Mouse (Mus musculus): ENCODE data around the gene Celsr1. TPM values are rescaled to one million over a fixed set of nuclear protein-coding genes. Genes with fewer than 3 reads are reported as not detected.

The Celsr1 gene
- total and polyA plus RNA-seq, 2 experiments from 2014 or later: 0.99 to 16.4 TPM

DNA sequence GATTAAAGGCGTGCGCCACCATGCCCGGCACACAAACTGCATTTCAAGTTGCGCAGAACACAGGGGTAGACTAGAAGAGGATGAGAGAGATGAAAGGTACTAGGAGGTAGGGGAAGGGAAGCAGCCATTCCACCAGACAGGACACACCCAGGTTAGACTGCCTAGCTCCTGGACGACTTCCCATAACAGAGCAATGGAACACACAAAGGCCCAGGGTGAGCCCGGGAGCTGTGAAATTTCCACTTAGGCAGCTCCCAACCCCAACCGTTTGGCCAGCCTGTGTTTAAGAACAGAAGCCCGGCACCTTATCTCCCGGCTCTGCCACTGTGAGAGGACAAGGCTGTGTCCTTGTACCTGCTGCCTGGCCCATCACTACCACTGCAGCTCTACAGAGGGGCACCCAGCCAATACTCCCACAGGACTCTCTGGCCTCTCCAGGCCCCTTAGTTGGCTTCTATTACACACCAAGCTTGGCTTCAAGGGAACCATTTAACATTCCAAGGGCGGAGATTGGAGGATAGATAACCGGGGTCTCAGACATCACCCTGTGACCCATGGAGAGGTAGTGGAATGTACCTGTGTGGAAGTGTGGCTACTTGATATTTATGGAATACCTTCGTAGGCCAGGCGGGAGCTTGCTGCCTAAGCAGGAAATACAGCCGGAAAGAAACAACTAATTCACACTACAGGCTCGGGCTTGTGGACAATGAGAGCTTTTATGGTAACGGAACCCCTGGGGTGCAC lies 84.0 kb downstream of the Celsr1 start:
- ATAC-seq: no peak
- Histone ChIP-seq H3K9ac (replicated peaks; ENCODE audit: low read length) (no peak overlapping the region), H3K4me3 (ENCODE audit: low read length) (no peak overlapping the region), H3K27ac (no peak overlapping the region), H3K4me2 (ENCODE audit: low read depth, low read length) (no peak overlapping the region), H3K4me1 (ENCODE audit: insufficient read depth, low read length) (peaks cover 6% of the 10 kb centered on the region; the same call in 1 of the 2 replicates), H3K27me3 (ENCODE audit: insufficient read depth, low read length) (no peaks in the 10 kb centered on the region), H3K36me3 (ENCODE audit: insufficient read depth, low read length) (no peaks in the 10 kb centered on the region), H3K9me3 (ENCODE audit: low read length) (no peaks in the 10 kb centered on the region)
- no peak for TF ChIP-seq CTCF (IDR thresholded peaks at IDR 0.05; ENCODE audit: low read depth)
- 49% methylated on average over 16 of the region's 16 CpGs for WGBS
- no peak for DNase-seq (ENCODE audit: low spot score)

- no peaks in the 10 kb centered on the region for H3K36me3 ChIP-seq (ENCODE audit: insufficient read depth, low read length)
- no peaks in the 10 kb centered on the region for H3K9me3 ChIP-seq (ENCODE audit: low read length)
- H3K4me3 ChIP-seq (ENCODE audit: low read length): no peak overlapping the region
- 0 out of 2 replicates have a peak overlapping the region, but pooled peaks have one; percentile 5 for H3K4me2 ChIP-seq (ENCODE audit: low read depth, low read length)
- ATAC-seq: no peak
- TF ChIP-seq CTCF (IDR thresholded peaks at IDR 0.05; ENCODE audit: low read depth): no peak
- H3K9ac ChIP-seq (replicated peaks; ENCODE audit: low read length): no peak overlapping the region
- WGBS: 24% methylated on average over 8 of the region's 8 CpGs
- H3K27ac ChIP-seq: no peak overlapping the region
- H3K4me1 ChIP-seq (ENCODE audit: insufficient read depth, low read length): peaks cover 6% of the 10 kb centered on the region; the same call in 1 of the 2 replicates
- H3K27me3 ChIP-seq (ENCODE audit: insufficient read depth, low read length): no peaks in the 10 kb centered on the region
- DNase-seq (ENCODE audit: low spot score): no peak
Observed at GRCm38 (mm10) chr15:85947967-85948366, 85.6 kb downstream of the Celsr1 start.

DNA sequence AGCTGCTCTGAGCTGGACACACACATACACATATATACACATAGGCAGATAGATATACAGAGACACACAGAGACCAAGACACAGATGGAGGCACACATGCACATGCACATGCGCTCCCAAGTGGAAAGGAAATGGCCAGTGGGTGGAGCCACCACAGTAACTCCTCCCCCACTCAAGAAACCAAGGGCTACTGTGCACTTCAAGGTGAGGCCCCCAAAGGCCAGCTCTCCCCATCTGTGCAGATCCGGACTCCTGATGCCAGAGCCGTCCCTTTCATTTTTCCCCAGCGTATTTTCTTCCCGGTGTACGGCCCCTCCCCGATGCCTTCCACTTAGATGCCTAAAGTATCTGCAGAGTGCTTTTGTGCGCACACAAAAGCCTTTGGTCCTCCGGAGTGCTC lies 86.0 kb downstream of the Celsr1 start:
- Histone ChIP-seq H3K9me3 (ENCODE audit: low read length) (no peaks in the 10 kb centered on the region), H3K4me3 (ENCODE audit: low read length) (no peak overlapping the region), H3K9ac (replicated peaks; ENCODE audit: low read length) (no peak overlapping the region; the same call in 1 of the 2 replicates), H3K4me2 (ENCODE audit: low read depth, low read length) (0 out of 2 replicates have a peak overlapping the region, but pooled peaks have one; percentile 5), H3K27ac (no peak overlapping the region), H3K36me3 (ENCODE audit: insufficient read depth, low read length) (no peaks in the 10 kb centered on the region), H3K27me3 (ENCODE audit: insufficient read depth, low read length) (no peaks in the 10 kb centered on the region), H3K4me1 (ENCODE audit: insufficient read depth, low read length) (peaks cover 6% of the 10 kb centered on the region; the same call in 1 of the 2 replicates)
- no peak for DNase-seq (ENCODE audit: low spot score)
- no peak for TF ChIP-seq CTCF (IDR thresholded peaks at IDR 0.05; ENCODE audit: low read depth)
- ATAC-seq: no peak
- 22% methylated on average over 9 of the region's 9 CpGs for WGBS

- Histone ChIP-seq H3K4me2 (ENCODE audit: low read depth, low read length) (no peak overlapping the region), H3K27ac (no peak overlapping the region), H3K36me3 (ENCODE audit: insufficient read depth, low read length) (no peaks in the 10 kb centered on the region), H3K9me3 (ENCODE audit: low read length) (no peaks in the 10 kb centered on the region), H3K27me3 (ENCODE audit: insufficient read depth, low read length) (no peaks in the 10 kb centered on the region), H3K4me3 (ENCODE audit: low read length) (no peak overlapping the region), H3K4me1 (ENCODE audit: insufficient read depth, low read length) (no peaks in the 10 kb centered on the region), H3K9ac (replicated peaks; ENCODE audit: low read length) (no peak overlapping the region)
- DNase-seq (ENCODE audit: low spot score) (no peak), ATAC-seq (no peak)
- no peak for TF ChIP-seq CTCF (IDR thresholded peaks at IDR 0.05; ENCODE audit: low read depth)
- 46% methylated on average over 5 of the region's 5 CpGs for WGBS
Observed at GRCm38 (mm10) chr15:85935627-85936049, 97.9 kb downstream of the Celsr1 start.

DNA sequence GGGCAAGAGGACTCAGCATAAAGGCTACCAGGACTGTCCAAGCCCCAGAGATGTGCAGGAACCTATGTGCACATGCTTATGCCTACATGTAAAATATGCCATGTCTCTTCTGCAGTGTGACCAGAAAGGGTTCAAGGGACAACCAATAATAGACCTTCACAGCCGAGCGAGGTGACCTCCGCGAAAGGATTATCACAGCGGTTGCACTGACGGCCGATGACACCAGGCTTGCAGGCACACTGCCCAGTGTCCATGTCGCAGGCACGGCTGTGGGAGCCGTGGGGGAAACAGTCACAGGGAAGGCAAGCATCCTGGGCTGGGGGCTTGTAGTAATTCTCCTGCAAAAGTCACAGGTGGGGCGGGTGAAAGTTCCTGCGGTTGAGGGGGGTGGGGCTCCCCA lies 105.4 kb downstream of the Celsr1 start:
- Histone ChIP-seq H3K4me2 (ENCODE audit: low read depth, low read length) (no peak overlapping the region), H3K4me1 (ENCODE audit: insufficient read depth, low read length) (no peaks in the 10 kb centered on the region), H3K9me3 (ENCODE audit: low read length) (no peaks in the 10 kb centered on the region), H3K4me3 (ENCODE audit: low read length) (no peak overlapping the region), H3K9ac (replicated peaks; ENCODE audit: low read length) (no peak overlapping the region), H3K27me3 (ENCODE audit: insufficient read depth, low read length) (no peaks in the 10 kb centered on the region), H3K36me3 (ENCODE audit: insufficient read depth, low read length) (no peaks in the 10 kb centered on the region), H3K27ac (no peak overlapping the region)
- no peak for TF ChIP-seq CTCF (IDR thresholded peaks at IDR 0.05; ENCODE audit: low read depth)
- no peak for ATAC-seq
- 72% methylated on average over 12 of the region's 12 CpGs for WGBS
- no peak for DNase-seq (ENCODE audit: low spot score)

- no peak overlapping the region for H3K9ac ChIP-seq (replicated peaks; ENCODE audit: low read length)
- H3K27ac ChIP-seq: no peak overlapping the region
- no peak for DNase-seq (ENCODE audit: low spot score)
- WGBS: 90% methylated on average over 11 of the region's 11 CpGs
- no peak for TF ChIP-seq CTCF (IDR thresholded peaks at IDR 0.05; ENCODE audit: low read depth)
- 0 out of 2 replicates have a peak, but pooled peaks cover 4% of the 10 kb centered on the region for H3K4me1 ChIP-seq (ENCODE audit: insufficient read depth, low read length)
- no peaks in the 10 kb centered on the region for H3K9me3 ChIP-seq (ENCODE audit: low read length)
- no peaks in the 10 kb centered on the region for H3K27me3 ChIP-seq (ENCODE audit: insufficient read depth, low read length)
- ATAC-seq: no peak
- no peak overlapping the region for H3K4me3 ChIP-seq (ENCODE audit: low read length)
- no peaks in the 10 kb centered on the region for H3K36me3 ChIP-seq (ENCODE audit: insufficient read depth, low read length)
- no peak overlapping the region for H3K4me2 ChIP-seq (ENCODE audit: low read depth, low read length)
Observed at GRCm38 (mm10) chr15:85921855-85922254, 111.7 kb downstream of the Celsr1 start.

GRCm38 (mm10) chr15:85919892-85920248 lies 113.7 kb downstream of the Celsr1 start:
- Histone ChIP-seq H3K36me3 (ENCODE audit: insufficient read depth, low read length) (no peaks in the 10 kb centered on the region), H3K4me3 (ENCODE audit: low read length) (no peak overlapping the region), H3K4me2 (ENCODE audit: low read depth, low read length) (no peak overlapping the region), H3K27me3 (ENCODE audit: insufficient read depth, low read length) (no peaks in the 10 kb centered on the region), H3K27ac (no peak overlapping the region), H3K9me3 (ENCODE audit: low read length) (no peaks in the 10 kb centered on the region), H3K4me1 (ENCODE audit: insufficient read depth, low read length) (0 out of 2 replicates have a peak, but pooled peaks cover 4% of the 10 kb centered on the region), H3K9ac (replicated peaks; ENCODE audit: low read length) (no peak overlapping the region)
- no peak for DNase-seq (ENCODE audit: low spot score)
- TF ChIP-seq CTCF (IDR thresholded peaks at IDR 0.05; ENCODE audit: low read depth): no peak
- peak; percentile 39 for ATAC-seq
- 41% methylated on average over 8 of the region's 8 CpGs for WGBS
